Mouse (Mus musculus): ENCODE measurements around the gene Cacna1s. TPM values are rescaled to one million over a fixed set of nuclear protein-coding genes. Genes with fewer than 3 reads are reported as not detected.

The Cacna1s gene
- total and polyA plus RNA-seq, 2 experiments from 2014 or later = 0.57 to 0.71 TPM

GRCm38 (mm10) chr1:136120785-136121184, 68.2 kb downstream of the Cacna1s start:
- no peak overlapping the region for H3K4me3 ChIP-seq (ENCODE audit: low read depth, low read length)
- no peak for TF ChIP-seq CTCF (IDR thresholded peaks at IDR 0.05)
- H3K4me2 ChIP-seq (ENCODE audit: low read depth, low read length, poor library complexity, severe bottlenecking) = no peak overlapping the region
- no peak overlapping the region for H3K9ac ChIP-seq (replicated peaks; ENCODE audit: low read length, poor library complexity, severe bottlenecking)
- H3K27me3 ChIP-seq (ENCODE audit: insufficient read depth, low read length) = no peaks in the 10 kb centered on the region
- H3K27ac ChIP-seq (ENCODE audit: low read depth, low read length) = no peak overlapping the region
- no peaks in the 10 kb centered on the region for H3K9me3 ChIP-seq (ENCODE audit: low read length)
- DNase-seq (ENCODE audit: low spot score) = no peak
- 56% methylated on average over 6 of the region's 6 CpGs for WGBS
- ATAC-seq (ENCODE audit: low FRiP score) = no peak
- H3K4me1 ChIP-seq (ENCODE audit: insufficient read depth, low read length) = peaks cover 6% of the 10 kb centered on the region; the same call in 1 of the 2 replicates
- H3K36me3 ChIP-seq (ENCODE audit: insufficient read depth, low read length) = no peaks in the 10 kb centered on the region

- Histone ChIP-seq H3K36me3 (ENCODE audit: insufficient read depth, low read length) (no peaks in the 10 kb centered on the region), H3K9me3 (ENCODE audit: low read length) (no peaks in the 10 kb centered on the region), H3K27ac (ENCODE audit: low read depth, low read length) (no peak overlapping the region), H3K4me3 (ENCODE audit: low read depth, low read length) (no peak overlapping the region), H3K9ac (replicated peaks; ENCODE audit: low read length, poor library complexity, severe bottlenecking) (no peak overlapping the region), H3K27me3 (ENCODE audit: insufficient read depth, low read length) (no peaks in the 10 kb centered on the region), H3K4me1 (ENCODE audit: insufficient read depth, low read length) (peaks cover 6% of the 10 kb centered on the region; the same call in 1 of the 2 replicates), H3K4me2 (ENCODE audit: low read depth, low read length, poor library complexity, severe bottlenecking) (no peak overlapping the region)
- no peak for TF ChIP-seq CTCF (IDR thresholded peaks at IDR 0.05)
- DNase-seq (ENCODE audit: low spot score) (no peak), ATAC-seq (ENCODE audit: low FRiP score) (no peak)
- WGBS = 83% methylated on average over 8 of the region's 8 CpGs
These were observed 69.5 kb downstream of the Cacna1s start for GRCm38 (mm10) chr1:136122030-136122429.

GRCm38 (mm10) chr1:136126159-136126765, 73.7 kb downstream of the Cacna1s start:
- Histone ChIP-seq H3K4me2 (ENCODE audit: low read depth, low read length, poor library complexity, severe bottlenecking) (no peak overlapping the region), H3K36me3 (ENCODE audit: insufficient read depth, low read length) (no peaks in the 10 kb centered on the region), H3K9ac (replicated peaks; ENCODE audit: low read length, poor library complexity, severe bottlenecking) (no peak overlapping the region), H3K4me1 (ENCODE audit: insufficient read depth, low read length) (peaks cover 10% of the 10 kb centered on the region; the same call in 1 of the 2 replicates), H3K9me3 (ENCODE audit: low read length) (no peaks in the 10 kb centered on the region), H3K27me3 (ENCODE audit: insufficient read depth, low read length) (no peaks in the 10 kb centered on the region), H3K27ac (ENCODE audit: low read depth, low read length) (no peak overlapping the region), H3K4me3 (ENCODE audit: low read depth, low read length) (no peak overlapping the region)
- ATAC-seq (ENCODE audit: low FRiP score) (no peak), DNase-seq (ENCODE audit: low spot score) (no peak)
- no peak for TF ChIP-seq CTCF (IDR thresholded peaks at IDR 0.05)
- 84% methylated on average over 10 of the region's 10 CpGs for WGBS

DNA sequence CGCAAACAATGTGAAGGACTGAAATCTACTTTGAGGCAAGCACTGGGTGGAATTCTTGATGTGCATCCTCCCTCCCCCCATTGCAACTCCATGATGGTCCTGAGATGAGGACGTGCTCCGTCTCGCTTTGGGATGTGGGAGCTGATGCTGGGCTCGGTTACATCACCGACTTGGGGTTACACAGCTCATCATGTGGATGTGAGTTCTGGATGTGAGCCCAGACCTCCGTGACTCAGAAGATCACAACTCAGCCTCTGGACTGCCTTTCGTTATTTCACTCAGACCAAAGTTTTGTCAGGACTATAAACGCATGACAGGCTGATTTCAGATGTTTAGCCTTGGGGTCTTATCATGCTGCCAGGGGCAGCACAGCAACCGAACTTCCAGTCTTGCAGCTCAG, 74.3 kb downstream of the Cacna1s start:
- no peak for TF ChIP-seq CTCF (IDR thresholded peaks at IDR 0.05)
- no peak for ATAC-seq (ENCODE audit: low FRiP score)

GRCm38 (mm10) chr1:136127856-136128255, 75.3 kb downstream of the Cacna1s start:
- TF ChIP-seq CTCF (IDR thresholded peaks at IDR 0.05) = no peak
- no peaks in the 10 kb centered on the region for H3K9me3 ChIP-seq (ENCODE audit: low read length)
- DNase-seq (ENCODE audit: low spot score) (no peak), ATAC-seq (ENCODE audit: low FRiP score) (no peak)
- peaks cover 10% of the 10 kb centered on the region; the same call in 1 of the 2 replicates for H3K4me1 ChIP-seq (ENCODE audit: insufficient read depth, low read length)
- no peak overlapping the region for H3K4me2 ChIP-seq (ENCODE audit: low read depth, low read length, poor library complexity, severe bottlenecking)
- WGBS = 79% methylated on average over 3 of the region's 3 CpGs
- no peak overlapping the region for H3K27ac ChIP-seq (ENCODE audit: low read depth, low read length)
- no peaks in the 10 kb centered on the region for H3K27me3 ChIP-seq (ENCODE audit: insufficient read depth, low read length)
- H3K9ac ChIP-seq (replicated peaks; ENCODE audit: low read length, poor library complexity, severe bottlenecking) = no peak overlapping the region
- no peaks in the 10 kb centered on the region for H3K36me3 ChIP-seq (ENCODE audit: insufficient read depth, low read length)
- no peak overlapping the region for H3K4me3 ChIP-seq (ENCODE audit: low read depth, low read length)

More for the DNA sequence above, 74.3 kb downstream of the Cacna1s start:
- Histone ChIP-seq H3K9me3 (ENCODE audit: low read length) (no peaks in the 10 kb centered on the region), H3K4me1 (ENCODE audit: insufficient read depth, low read length) (peaks cover 10% of the 10 kb centered on the region; the same call in 1 of the 2 replicates), H3K27me3 (ENCODE audit: insufficient read depth, low read length) (no peaks in the 10 kb centered on the region), H3K27ac (ENCODE audit: low read depth, low read length) (no peak overlapping the region), H3K4me3 (ENCODE audit: low read depth, low read length) (no peak overlapping the region), H3K4me2 (ENCODE audit: low read depth, low read length, poor library complexity, severe bottlenecking) (no peak overlapping the region), H3K36me3 (ENCODE audit: insufficient read depth, low read length) (no peaks in the 10 kb centered on the region), H3K9ac (replicated peaks; ENCODE audit: low read length, poor library complexity, severe bottlenecking) (no peak overlapping the region)
- WGBS = 84% methylated on average over 10 of the region's 10 CpGs
- DNase-seq (ENCODE audit: low spot score) = no peak

- H3K4me1 ChIP-seq (ENCODE audit: insufficient read depth, low read length) = peaks cover 10% of the 10 kb centered on the region; the same call in 1 of the 2 replicates
- H3K27me3 ChIP-seq (ENCODE audit: insufficient read depth, low read length) = no peaks in the 10 kb centered on the region
- no peak for ATAC-seq (ENCODE audit: low FRiP score)
- no peak for TF ChIP-seq CTCF (IDR thresholded peaks at IDR 0.05)
- no peaks in the 10 kb centered on the region for H3K36me3 ChIP-seq (ENCODE audit: insufficient read depth, low read length)
- 71% methylated on average over 5 of the region's 5 CpGs for WGBS
- DNase-seq (ENCODE audit: low spot score) = no peak
- no peak overlapping the region for H3K4me3 ChIP-seq (ENCODE audit: low read depth, low read length)
- H3K9me3 ChIP-seq (ENCODE audit: low read length) = no peaks in the 10 kb centered on the region
- H3K27ac ChIP-seq (ENCODE audit: low read depth, low read length) = no peak overlapping the region
- no peak overlapping the region for H3K4me2 ChIP-seq (ENCODE audit: low read depth, low read length, poor library complexity, severe bottlenecking)
- no peak overlapping the region for H3K9ac ChIP-seq (replicated peaks; ENCODE audit: low read length, poor library complexity, severe bottlenecking)
These were observed 75.9 kb downstream of the Cacna1s start for GRCm38 (mm10) chr1:136128416-136128815.

Data from midbrain, postnatal 0 days (tissue).